Mouse (Mus musculus) midbrain, embryonic 11.5 days (tissue): Measurements from ENCODE around the gene Ctu1. TPM values are rescaled to one million over a fixed set of nuclear protein-coding genes. Genes with fewer than 3 reads are reported as not detected.
"Not testable (repeated sequence)": the region's sequence is repeated elsewhere in the genome, so short reads cannot be mapped to it uniquely, and the experiment has no call there.

ENCODE experiments used
- ATAC-seq: fragments of 200-750 bp; cut with Nextera tagmentation; 2 replicates; pipeline ENCODE4 v1.8.0; 2017; ENCODE audit warnings: moderate TSS enrichment, moderate library complexity; ENCODE audit not compliant: low FRiP score
- DNase-seq: peaks from one replicate; pipeline ENCODE4 v3.0.0; 2015; ENCODE audit warnings: low spot score; ENCODE audit errors: missing footprints
- H3K27ac ChIP-seq: fragments of 300-500 bp; sonication (generic); 2 replicates; pipeline ENCODE4 v1.5.1; 2014; ENCODE audit warnings: low read depth, low read length
- H3K27me3 ChIP-seq: fragments of 300-500 bp; sonication (generic); 2 replicates; pipeline ENCODE4 v1.6.1; 2014; ENCODE audit warnings: mild to moderate bottlenecking, low read length, moderate library complexity, mixed read lengths; ENCODE audit not compliant: control insufficient read depth, insufficient read depth
- H3K36me3 ChIP-seq: fragments of 300-500 bp; sonication (generic); 2 replicates; pipeline ENCODE4 v1.6.1; 2014; ENCODE audit warnings: mild to moderate bottlenecking, low read length, moderate library complexity, mixed read lengths; ENCODE audit not compliant: control insufficient read depth, insufficient read depth
- H3K4me1 ChIP-seq: fragments of 300-500 bp; sonication (generic); 2 replicates; pipeline ENCODE4 v1.6.1; 2014; ENCODE audit warnings: low read length; ENCODE audit not compliant: control insufficient read depth, insufficient read depth
- H3K4me2 ChIP-seq: fragments of 300-500 bp; sonication (generic); 2 replicates; pipeline ENCODE4 v1.6.1; 2014; ENCODE audit warnings: mild to moderate bottlenecking, moderate library complexity
- H3K4me3 ChIP-seq: fragments of 300-500 bp; sonication (generic); 2 replicates; pipeline ENCODE4 v1.5.1; 2014; ENCODE audit warnings: low read depth, low read length
- H3K9ac ChIP-seq: fragments of 300-500 bp; sonication (generic); 2 replicates; pipeline ENCODE4 v1.6.1; 2014; ENCODE audit warnings: low read length
- H3K9me3 ChIP-seq: fragments of 300-500 bp; sonication (generic); 2 replicates; pipeline ENCODE4 v1.6.1; 2016; ENCODE audit warnings: low read length; ENCODE audit not compliant: control insufficient read depth
- WGBS: fragments of 180-500 bp; shearing (Covaris S2); extraction: QIAGEN DNeasy Blood & Tissue Kit; methylation state at CpG from one replicate; pipeline ENCODE4 v1.1.7; 2014; 5-methylcytosine and 5-hydroxymethylcytosine counted together
- polyA plus RNA-seq: library from polyadenylated mRNA; unstranded; fragments of >200 nt; fragmentation: Nextera tagmentation; extraction: Ambion mirVana; gene quantifications from 2 replicates; pipeline ENCODE4 v1.2.1, GENCODE M21; 2014

Ctu1 gene
- polyA plus RNA-seq, 1 experiment from 2014 or later = 9.9 TPM

DNA sequence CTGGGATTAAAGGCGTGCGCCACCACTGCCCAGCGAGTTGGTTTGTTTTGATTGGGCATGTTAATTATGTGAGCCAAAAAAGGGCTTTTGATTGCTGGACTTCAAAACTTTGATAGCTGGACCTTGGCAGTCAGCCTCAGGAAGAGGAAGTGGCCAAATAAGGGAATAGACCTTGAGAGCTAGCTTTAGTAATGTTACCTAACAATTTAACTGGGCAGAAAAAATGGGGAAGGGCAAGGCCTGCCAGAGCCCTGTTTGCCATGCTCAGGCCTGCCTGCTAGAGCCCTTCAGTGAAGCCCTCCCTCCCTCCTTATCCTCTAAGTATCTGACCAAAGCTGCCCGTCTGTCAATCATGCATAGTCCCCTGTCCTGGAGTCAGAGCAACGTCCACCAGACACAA, 29.2 kb upstream of the Ctu1 start:
- Histone ChIP-seq H3K27ac (no peak overlapping the region), H3K4me1 (no peaks in the 10 kb centered on the region), H3K27me3 (no peaks in the 10 kb centered on the region), H3K9me3 (no peaks in the 10 kb centered on the region), H3K36me3 (no peaks in the 10 kb centered on the region), H3K4me2 (no peak overlapping the region), H3K9ac (no peak overlapping the region), H3K4me3 (no peak overlapping the region)
- 89% methylated on average over 5 of the region's 5 CpGs for WGBS
- DNase-seq (no peak), ATAC-seq (no peak)

- Histone ChIP-seq H3K4me1 (no peaks in the 10 kb centered on the region), H3K9ac (no peak overlapping the region), H3K4me2 (no peak overlapping the region), H3K27ac (no peak overlapping the region), H3K27me3 (no peaks in the 10 kb centered on the region), H3K4me3 (no peak overlapping the region), H3K36me3 (no peaks in the 10 kb centered on the region), H3K9me3 (no peaks in the 10 kb centered on the region)
- WGBS = 84% methylated on average over 17 of the region's 17 CpGs
- no peak for DNase-seq
- ATAC-seq = no peak
Observed at GRCm38 (mm10) chr7:43643046-43643652, 28.7 kb upstream of the Ctu1 start.

DNA sequence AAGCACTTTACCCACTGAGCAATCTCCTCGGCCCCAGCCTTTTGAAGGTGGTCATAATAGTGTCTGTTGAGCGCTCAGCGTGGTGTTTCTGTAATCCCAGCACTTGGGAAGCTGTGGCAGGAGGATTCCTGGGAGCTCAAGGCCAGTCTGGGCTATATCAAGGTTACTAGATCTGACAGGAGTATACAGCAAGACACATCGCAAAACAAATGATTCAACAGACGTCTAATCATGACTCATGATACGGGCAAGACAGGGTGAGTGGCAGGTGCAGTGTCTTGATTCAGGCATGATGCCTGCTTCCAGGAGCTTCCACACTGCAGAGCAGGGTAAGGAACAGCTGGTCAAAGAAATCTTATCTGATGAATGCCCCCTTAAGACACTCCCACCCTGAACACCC, 19.1 kb upstream of the Ctu1 start:
- no peak overlapping the region for H3K27ac ChIP-seq
- WGBS = 88% methylated on average over 6 of the region's 6 CpGs
- DNase-seq = no peak
- H3K9me3 ChIP-seq = no peaks in the 10 kb centered on the region
- H3K9ac ChIP-seq = no peak overlapping the region
- H3K4me2 ChIP-seq = no peak overlapping the region
- ATAC-seq = no peak
- no peaks in the 10 kb centered on the region for H3K4me1 ChIP-seq
- H3K36me3 ChIP-seq = no peaks in the 10 kb centered on the region
- no peaks in the 10 kb centered on the region for H3K27me3 ChIP-seq
- no peak overlapping the region for H3K4me3 ChIP-seq

GRCm38 (mm10) chr7:43654519-43654918, 17.3 kb upstream of the Ctu1 start:
- DNase-seq = no peak
- Histone ChIP-seq H3K9me3 (no peaks in the 10 kb centered on the region), H3K27me3 (no peaks in the 10 kb centered on the region), H3K27ac (no peak overlapping the region), H3K36me3 (no peaks in the 10 kb centered on the region), H3K4me3 (no peak overlapping the region), H3K4me2 (no peak overlapping the region), H3K9ac (no peak overlapping the region), H3K4me1 (no peaks in the 10 kb centered on the region)
- 77% methylated on average over 3 of the region's 3 CpGs for WGBS
- no peak for ATAC-seq

DNA sequence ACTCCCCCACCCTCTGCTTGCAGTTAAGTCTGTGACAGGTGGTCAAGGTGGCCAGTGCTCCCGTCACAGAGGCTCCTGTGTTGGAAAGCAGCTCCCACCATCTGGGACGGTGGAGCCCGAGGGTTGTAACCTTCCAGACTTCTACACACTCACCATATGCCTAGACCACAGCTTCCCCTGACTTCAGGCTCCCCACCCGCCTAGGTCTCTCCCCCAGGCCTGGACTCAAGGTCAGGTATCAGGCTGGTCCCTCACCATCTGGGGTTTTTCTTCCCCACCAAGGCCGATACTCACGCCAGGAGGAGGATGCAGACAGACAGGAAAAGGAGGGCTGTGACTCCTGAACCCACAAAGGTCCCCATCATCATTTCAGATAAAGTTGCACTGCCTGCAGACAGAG, 15.6 kb upstream of the Ctu1 start:
- no peak for ATAC-seq
- Histone ChIP-seq H3K36me3 (no peaks in the 10 kb centered on the region), H3K4me1 (no peaks in the 10 kb centered on the region), H3K27me3 (no peaks in the 10 kb centered on the region), H3K27ac (no peak overlapping the region), H3K4me2 (no peak overlapping the region), H3K9ac (no peak overlapping the region), H3K9me3 (no peaks in the 10 kb centered on the region), H3K4me3 (no peak overlapping the region)
- WGBS = 72% methylated on average over 6 of the region's 6 CpGs
- DNase-seq = no peak

- 78% methylated on average over 1 of the region's 1 CpGs for WGBS
- DNase-seq = no peak
- Histone ChIP-seq H3K4me1 (no peaks in the 10 kb centered on the region), H3K4me2 (no peak within 1 kb of the TSS), H3K9me3 (no peaks in the 10 kb centered on the region), H3K4me3 (no peak within 1 kb of the TSS), H3K27me3 (no peaks in the 10 kb centered on the region), H3K9ac (no peak within 1 kb of the TSS), H3K36me3 (no peaks in the 10 kb centered on the region), H3K27ac (no peak within 1 kb of the TSS)
- no peak for ATAC-seq
Observed at GRCm38 (mm10) chr7:43660002-43660401, 11.8 kb upstream of the Ctu1 start, which contains the start of gene Siglece. Gene Siglece (minus strand): TSS chr7:43660161.

DNA sequence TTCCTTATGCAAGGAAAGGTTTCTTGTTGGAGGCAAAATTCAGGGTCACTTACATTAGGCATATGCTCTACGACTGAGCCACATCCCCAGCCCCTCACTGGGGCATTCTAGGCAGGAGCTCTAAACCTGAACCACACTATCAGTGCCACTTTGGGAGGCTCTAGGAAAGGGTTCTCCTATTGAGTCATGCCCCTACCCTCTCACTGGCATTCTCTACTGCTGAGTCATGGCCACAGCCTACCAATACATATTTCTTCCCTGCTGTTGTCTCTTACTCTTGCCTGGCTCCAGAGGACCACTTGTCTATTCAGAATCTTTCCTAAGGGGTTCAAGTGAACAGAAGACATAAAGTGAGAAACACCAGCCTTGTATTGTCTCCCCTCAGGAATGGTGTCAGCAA, 9.0 kb upstream of the Ctu1 start:
- Histone ChIP-seq H3K4me1 (no peaks in the 10 kb centered on the region), H3K27me3 (no peaks in the 10 kb centered on the region), H3K36me3 (no peaks in the 10 kb centered on the region), H3K4me3 (no peak overlapping the region), H3K9me3 (no peaks in the 10 kb centered on the region), H3K9ac (no peak overlapping the region), H3K27ac (no peak overlapping the region), H3K4me2 (no peak overlapping the region)
- no peak for DNase-seq
- WGBS = 95% methylated on average over 1 of the region's 1 CpGs
- ATAC-seq = no peak

DNA sequence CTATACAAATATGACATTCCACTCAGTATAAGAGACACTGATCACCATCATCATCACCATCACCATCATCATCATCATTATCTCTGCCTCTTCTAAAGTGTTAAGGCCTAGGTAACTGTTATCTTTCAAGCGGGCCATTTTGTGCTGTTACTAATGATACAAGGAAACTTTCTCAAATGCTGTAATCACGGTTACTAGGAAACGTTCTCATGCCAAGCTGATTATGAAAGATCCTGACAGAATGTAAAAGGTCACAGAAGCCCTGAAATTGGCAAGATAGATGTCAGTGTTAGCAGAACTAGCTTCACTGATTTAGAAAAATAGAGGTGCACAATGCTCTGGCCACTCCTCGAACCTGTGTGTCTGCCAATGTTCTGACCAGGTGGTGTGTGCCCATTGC, 4.6 kb upstream of the Ctu1 start:
- not testable (repeated sequence) for H3K4me3 ChIP-seq, H3K4me2 ChIP-seq, DNase-seq, H3K27ac ChIP-seq, H3K27me3 ChIP-seq, ATAC-seq, H3K9ac ChIP-seq, H3K4me1 ChIP-seq, H3K36me3 ChIP-seq, H3K9me3 ChIP-seq
- 91% methylated on average over 4 of the region's 4 CpGs for WGBS

- Histone ChIP-seq H3K9me3 (no peaks in the 10 kb centered on the region), H3K4me3 (no peak overlapping the region), H3K27me3 (no peaks in the 10 kb centered on the region), H3K9ac (no peak overlapping the region), H3K4me2 (no peak overlapping the region), H3K36me3 (no peaks in the 10 kb centered on the region), H3K27ac (no peak overlapping the region), H3K4me1 (peaks cover 6% of the 10 kb centered on the region; the same call in 1 of the 2 replicates)
- ATAC-seq = no peak
- 16% methylated on average over 3 of the region's 3 CpGs for WGBS
- no peak for DNase-seq
Observed at GRCm38 (mm10) chr7:43668582-43668981, 3.2 kb upstream of the Ctu1 start.
